Mouse (Mus musculus): ENCODE measurements around the gene Cdc6.
"Not testable (repeated sequence)": the region's sequence is repeated elsewhere in the genome, so short reads cannot be mapped to it uniquely, and the experiment has no call there.

Gene Cdc6

GRCm38 (mm10) chr11:98932293-98933091, 24.9 kb downstream of the Cdc6 start:
- peak; percentile 57 for DNase-seq

- peak; percentile 88 for DNase-seq
Observed at GRCm38 (mm10) chr11:98933151-98933550, 25.6 kb downstream of the Cdc6 start.

- not testable (repeated sequence) for DNase-seq
Observed at GRCm38 (mm10) chr11:98933847-98934246, 26.2 kb downstream of the Cdc6 start.

GRCm38 (mm10) chr11:98934367-98934766, 26.8 kb downstream of the Cdc6 start:
- peak; percentile 29 for DNase-seq

GRCm38 (mm10) chr11:98935123-98935522, 27.5 kb downstream of the Cdc6 start:
- DNase-seq = peak; percentile 48

GRCm38 (mm10) chr11:98936170-98936569, 28.6 kb downstream of the Cdc6 start:
- peak; percentile 39 for DNase-seq

- peak; percentile 43 for DNase-seq
Observed at GRCm38 (mm10) chr11:98936606-98937409, 29.2 kb downstream of the Cdc6 start.

- peak; percentile 76 for DNase-seq
Observed at GRCm38 (mm10) chr11:98937410-98937913, 29.9 kb downstream of the Cdc6 start.

- peak; percentile 60 for DNase-seq
Observed at GRCm38 (mm10) chr11:98937914-98938694, 30.5 kb downstream of the Cdc6 start.

- no peak for DNase-seq
Observed at GRCm38 (mm10) chr11:98938701-98939083, 31.1 kb downstream of the Cdc6 start.

- peak; percentile 65 for DNase-seq
Observed at GRCm38 (mm10) chr11:98939084-98939952, 31.7 kb downstream of the Cdc6 start.

GRCm38 (mm10) chr11:98939953-98940641, 32.5 kb downstream of the Cdc6 start:
- DNase-seq = peak; percentile 67

GRCm38 (mm10) chr11:98940776-98941175, 33.2 kb downstream of the Cdc6 start:
- peak; percentile 64 for DNase-seq

- DNase-seq = peak; percentile 86
Observed at GRCm38 (mm10) chr11:98941341-98941825, 33.8 kb downstream of the Cdc6 start.

GRCm38 (mm10) chr11:98941826-98942550, 34.4 kb downstream of the Cdc6 start:
- no peak for DNase-seq

GRCm38 (mm10) chr11:98942555-98942922, 34.9 kb downstream of the Cdc6 start:
- DNase-seq = no peak

- peak; percentile 53 for DNase-seq
Observed at GRCm38 (mm10) chr11:98942923-98943641, 35.5 kb downstream of the Cdc6 start.

GRCm38 (mm10) chr11:98943741-98944461, 36.3 kb downstream of the Cdc6 start:
- DNase-seq = no peak
